Mouse (Mus musculus): ENCODE results near the gene Frmpd3. TPM values are rescaled to one million over a fixed set of nuclear protein-coding genes. Genes with fewer than 3 reads are reported as not detected.

Frmpd3 gene
- total and polyA plus RNA-seq, 2 experiments from 2014 or later: 0.08 TPM; not detected in 1

GRCm38 (mm10) chrX:140407593-140407992 is 65.5 kb downstream of the Frmpd3 start:
- no peaks in the 10 kb centered on the region for H3K4me1 ChIP-seq (ENCODE audit: control insufficient read depth, insufficient read depth)
- ATAC-seq (ENCODE audit: insufficient read depth, low read depth): no peak
- no peak for DNase-seq (ENCODE audit: low spot score)
- H3K36me3 ChIP-seq (replicated peaks; ENCODE audit: control insufficient read depth, insufficient read depth, low read length): no peaks in the 10 kb centered on the region
- 69% methylated on average over 5 of the region's 5 CpGs for WGBS
- no peak overlapping the region for H3K9ac ChIP-seq (replicated peaks; ENCODE audit: low read depth, low read length)
- no peak overlapping the region for H3K4me3 ChIP-seq (ENCODE audit: low read depth, low read length)
- no peak for TF ChIP-seq EP300 (IDR thresholded peaks at IDR 0.05; ENCODE audit: low read depth)
- no peak for TF ChIP-seq CTCF (IDR thresholded peaks at IDR 0.05; ENCODE audit: low read depth)
- H3K4me2 ChIP-seq (ENCODE audit: low read depth, low read length): no peak overlapping the region
- no peaks in the 10 kb centered on the region for H3K9me3 ChIP-seq (replicated peaks; ENCODE audit: control insufficient read depth, low read length)
- H3K27ac ChIP-seq (ENCODE audit: low read depth): no peak overlapping the region
- H3K27me3 ChIP-seq (ENCODE audit: control insufficient read depth, insufficient read depth, low read length): no peaks in the 10 kb centered on the region

- H3K4me1 ChIP-seq (ENCODE audit: control insufficient read depth, insufficient read depth): no peaks in the 10 kb centered on the region
- WGBS: 82% methylated on average over 4 of the region's 4 CpGs
- TF ChIP-seq CTCF (IDR thresholded peaks at IDR 0.05; ENCODE audit: low read depth): no peak
- no peak for TF ChIP-seq EP300 (IDR thresholded peaks at IDR 0.05; ENCODE audit: low read depth)
Observed at GRCm38 (mm10) chrX:140418467-140418866, 76.4 kb downstream of the Frmpd3 start.

GRCm38 (mm10) chrX:140427124-140427523 is 85.1 kb downstream of the Frmpd3 start:
- no peak for TF ChIP-seq CTCF (IDR thresholded peaks at IDR 0.05; ENCODE audit: low read depth)
- TF ChIP-seq EP300 (IDR thresholded peaks at IDR 0.05; ENCODE audit: low read depth): no peak
- ATAC-seq (ENCODE audit: insufficient read depth, low read depth): no peak
- H3K27me3 ChIP-seq (ENCODE audit: control insufficient read depth, insufficient read depth, low read length): no peaks in the 10 kb centered on the region
- H3K9me3 ChIP-seq (replicated peaks; ENCODE audit: control insufficient read depth, low read length): no peaks in the 10 kb centered on the region
- H3K36me3 ChIP-seq (replicated peaks; ENCODE audit: control insufficient read depth, insufficient read depth, low read length): no peaks in the 10 kb centered on the region
- no peak overlapping the region for H3K27ac ChIP-seq (ENCODE audit: low read depth)
- H3K4me3 ChIP-seq (ENCODE audit: low read depth, low read length): no peak overlapping the region
- H3K4me2 ChIP-seq (ENCODE audit: low read depth, low read length): no peak overlapping the region
- no peak overlapping the region for H3K9ac ChIP-seq (replicated peaks; ENCODE audit: low read depth, low read length)
- WGBS: 59% methylated on average over 4 of the region's 4 CpGs
- H3K4me1 ChIP-seq (ENCODE audit: control insufficient read depth, insufficient read depth): no peaks in the 10 kb centered on the region
- no peak for DNase-seq (ENCODE audit: low spot score)

More at GRCm38 (mm10) chrX:140418467-140418866, 76.4 kb downstream of the Frmpd3 start:
- Histone ChIP-seq H3K27me3 (ENCODE audit: control insufficient read depth, insufficient read depth, low read length) (no peaks in the 10 kb centered on the region), H3K36me3 (replicated peaks; ENCODE audit: control insufficient read depth, insufficient read depth, low read length) (no peaks in the 10 kb centered on the region), H3K4me3 (ENCODE audit: low read depth, low read length) (no peak overlapping the region), H3K4me2 (ENCODE audit: low read depth, low read length) (no peak overlapping the region), H3K9me3 (replicated peaks; ENCODE audit: control insufficient read depth, low read length) (no peaks in the 10 kb centered on the region), H3K9ac (replicated peaks; ENCODE audit: low read depth, low read length) (no peak overlapping the region), H3K27ac (ENCODE audit: low read depth) (no peak overlapping the region)
- ATAC-seq (ENCODE audit: insufficient read depth, low read depth) (no peak), DNase-seq (ENCODE audit: low spot score) (no peak)

GRCm38 (mm10) chrX:140428252-140428651 is 86.2 kb downstream of the Frmpd3 start:
- Histone ChIP-seq H3K27me3 (ENCODE audit: control insufficient read depth, insufficient read depth, low read length) (no peaks in the 10 kb centered on the region), H3K9me3 (replicated peaks; ENCODE audit: control insufficient read depth, low read length) (no peaks in the 10 kb centered on the region), H3K4me3 (ENCODE audit: low read depth, low read length) (no peak overlapping the region), H3K27ac (ENCODE audit: low read depth) (no peak overlapping the region), H3K4me2 (ENCODE audit: low read depth, low read length) (no peak overlapping the region), H3K4me1 (ENCODE audit: control insufficient read depth, insufficient read depth) (no peaks in the 10 kb centered on the region), H3K9ac (replicated peaks; ENCODE audit: low read depth, low read length) (no peak overlapping the region), H3K36me3 (replicated peaks; ENCODE audit: control insufficient read depth, insufficient read depth, low read length) (no peaks in the 10 kb centered on the region)
- no peak for DNase-seq (ENCODE audit: low spot score)
- TF ChIP-seq CTCF (IDR thresholded peaks at IDR 0.05; ENCODE audit: low read depth): peak; percentile 21; the same call in 1 of the 2 replicates
- TF ChIP-seq EP300 (IDR thresholded peaks at IDR 0.05; ENCODE audit: low read depth): no peak
- WGBS: 67% methylated on average over 7 of the region's 8 CpGs
- no peak for ATAC-seq (ENCODE audit: insufficient read depth, low read depth)

- no peak overlapping the region for H3K4me2 ChIP-seq (ENCODE audit: low read depth, low read length)
- TF ChIP-seq CTCF (IDR thresholded peaks at IDR 0.05; ENCODE audit: low read depth) (no peak), EP300 (IDR thresholded peaks at IDR 0.05; ENCODE audit: low read depth) (no peak)
- no peak for ATAC-seq (ENCODE audit: insufficient read depth, low read depth)
- no peak for DNase-seq (ENCODE audit: low spot score)
- no peak overlapping the region for H3K4me3 ChIP-seq (ENCODE audit: low read depth, low read length)
- H3K9me3 ChIP-seq (replicated peaks; ENCODE audit: control insufficient read depth, low read length): no peaks in the 10 kb centered on the region
- H3K36me3 ChIP-seq (replicated peaks; ENCODE audit: control insufficient read depth, insufficient read depth, low read length): no peaks in the 10 kb centered on the region
- H3K27me3 ChIP-seq (ENCODE audit: control insufficient read depth, insufficient read depth, low read length): no peaks in the 10 kb centered on the region
- no peak overlapping the region for H3K9ac ChIP-seq (replicated peaks; ENCODE audit: low read depth, low read length)
- WGBS: 76% methylated on average over 4 of the region's 5 CpGs
- no peaks in the 10 kb centered on the region for H3K4me1 ChIP-seq (ENCODE audit: control insufficient read depth, insufficient read depth)
- no peak overlapping the region for H3K27ac ChIP-seq (ENCODE audit: low read depth)
Observed at GRCm38 (mm10) chrX:140429985-140430384, 87.9 kb downstream of the Frmpd3 start.

- Histone ChIP-seq H3K9ac (replicated peaks; ENCODE audit: low read depth, low read length) (no peak overlapping the region), H3K9me3 (replicated peaks; ENCODE audit: control insufficient read depth, low read length) (no peaks in the 10 kb centered on the region), H3K27me3 (ENCODE audit: control insufficient read depth, insufficient read depth, low read length) (no peaks in the 10 kb centered on the region), H3K4me3 (ENCODE audit: low read depth, low read length) (no peak overlapping the region), H3K27ac (ENCODE audit: low read depth) (no peak overlapping the region), H3K4me1 (ENCODE audit: control insufficient read depth, insufficient read depth) (no peaks in the 10 kb centered on the region), H3K36me3 (replicated peaks; ENCODE audit: control insufficient read depth, insufficient read depth, low read length) (no peaks in the 10 kb centered on the region), H3K4me2 (ENCODE audit: low read depth, low read length) (no peak overlapping the region)
- WGBS: 77% methylated on average over 12 of the region's 12 CpGs
- no peak for ATAC-seq (ENCODE audit: insufficient read depth, low read depth)
- TF ChIP-seq CTCF (IDR thresholded peaks at IDR 0.05; ENCODE audit: low read depth): no peak
- TF ChIP-seq EP300 (IDR thresholded peaks at IDR 0.05; ENCODE audit: low read depth): no peak
- no peak for DNase-seq (ENCODE audit: low spot score)
Observed at GRCm38 (mm10) chrX:140430506-140430905, 88.4 kb downstream of the Frmpd3 start.

All from heart, postnatal 0 days (tissue).